Mouse (Mus musculus): ENCODE data around the gene Rnaseh1.

Gene Rnaseh1

DNA sequence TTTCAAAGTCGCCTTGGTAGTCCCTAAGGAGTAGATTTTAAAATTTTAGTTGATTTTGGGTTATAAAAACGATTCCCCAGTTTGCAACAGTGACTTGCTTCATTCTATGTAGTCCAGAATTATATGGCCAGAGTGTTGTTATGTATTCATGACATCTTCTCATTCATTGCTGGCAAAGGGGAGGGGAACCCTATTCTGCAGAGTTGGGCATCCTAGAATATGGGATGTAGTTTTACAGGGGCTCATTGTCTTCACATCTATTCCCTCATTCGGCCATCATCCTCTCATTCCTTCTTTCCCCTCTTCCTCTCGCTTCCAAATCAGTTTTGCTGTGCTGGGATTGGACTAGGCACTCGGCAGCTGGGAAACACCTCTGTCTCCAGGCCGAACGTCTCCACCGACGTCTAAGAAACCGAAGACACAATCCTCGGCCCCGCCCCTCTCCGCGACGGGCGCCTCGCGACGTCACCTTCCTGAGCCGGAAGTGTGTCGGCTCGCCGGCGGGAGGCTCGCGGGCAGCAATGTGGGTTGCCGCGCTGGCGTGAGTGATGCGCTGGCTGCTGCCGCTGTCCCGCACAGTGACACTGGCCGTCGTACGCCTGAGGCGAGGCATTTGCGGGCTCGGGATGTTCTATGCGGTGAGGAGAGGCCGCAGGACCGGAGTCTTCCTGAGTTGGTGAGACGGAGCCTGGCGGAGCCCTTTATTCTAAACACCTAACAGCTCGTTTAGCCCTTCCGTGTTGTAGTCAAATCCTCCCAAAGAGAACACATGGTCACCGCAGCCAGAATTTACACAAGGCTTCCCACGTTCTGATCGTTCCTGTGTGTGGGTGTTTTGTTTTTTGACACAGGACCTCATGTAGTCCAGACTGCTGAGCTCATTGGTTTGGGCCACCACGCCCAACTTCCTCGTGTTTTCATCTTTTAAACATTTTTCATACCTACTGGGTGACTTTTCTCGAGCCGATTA is at the start of gene Rnaseh1:
TSS of gene Rnaseh1 (plus strand) at position 462 of the 970 bp plus-strand sequence.
- DNase-seq, result peak; percentile 87 to 92

- DNase-seq, result peak; percentile 73 to 79
Observed at GRCm38 (mm10) chr12:28602259-28602658, 47.1 kb upstream of the Rnaseh1 start.

GRCm38 (mm10) chr12:28603494-28603893 is 45.9 kb upstream of the Rnaseh1 start:
- DNase-seq, result peak; percentile 14 to 21

DNA sequence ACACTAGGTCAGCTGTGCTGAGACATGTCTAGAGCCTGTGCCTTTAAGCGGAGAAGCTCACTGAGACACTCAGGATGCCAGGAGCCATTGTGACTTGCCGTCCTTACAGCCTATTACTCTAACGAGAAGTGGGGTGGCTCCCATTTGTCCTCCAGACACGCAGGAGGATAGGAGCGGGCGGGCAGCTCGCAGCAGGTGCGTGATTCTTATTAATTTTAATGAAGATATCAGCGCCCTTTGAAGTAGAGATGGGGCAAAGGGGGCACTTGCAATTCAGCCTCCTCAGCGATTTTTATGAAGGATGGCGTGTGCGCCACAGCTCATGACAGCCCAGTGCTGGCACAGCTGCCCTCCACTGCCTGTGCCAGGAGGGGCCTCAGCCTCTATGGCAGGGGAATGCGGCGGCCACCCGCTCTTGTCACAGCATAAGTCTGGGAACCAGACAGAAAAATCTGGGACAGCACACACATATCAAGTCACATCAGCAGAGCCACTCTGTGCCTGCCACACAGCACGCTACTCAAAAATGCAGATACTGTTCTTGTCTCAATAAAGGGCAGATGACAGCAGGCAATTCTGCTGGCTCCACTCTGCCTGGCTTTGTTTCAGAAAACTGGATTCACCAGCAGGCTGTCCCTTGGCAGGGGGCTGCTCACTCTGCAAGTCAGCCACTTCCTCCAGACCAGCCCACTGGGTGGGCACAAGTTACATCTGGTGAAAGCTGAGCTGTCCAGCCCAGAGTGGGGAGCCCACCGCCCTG is 41.7 kb upstream of the Rnaseh1 start:
- DNase-seq, result peak; percentile 45 to 50

DNA sequence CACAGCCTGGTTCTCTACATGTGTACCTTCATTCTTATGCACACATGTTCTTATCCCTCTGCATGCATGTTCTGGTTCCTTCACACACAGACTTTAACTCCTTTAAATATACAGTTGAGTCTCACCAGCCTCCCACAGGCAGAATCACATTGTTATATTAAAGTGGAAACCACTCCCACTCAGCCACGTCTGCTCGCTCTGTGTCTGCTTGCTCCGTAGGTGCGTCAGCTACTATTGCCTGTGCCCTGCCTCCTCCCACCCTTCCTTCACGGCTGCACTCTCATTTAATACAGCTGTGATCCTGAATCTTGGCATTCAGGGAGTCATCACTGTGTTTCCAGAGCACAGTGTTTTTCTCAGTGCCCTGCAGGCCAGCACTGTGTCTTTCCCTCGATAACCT is 37.0 kb upstream of the Rnaseh1 start:
- DNase-seq, result no peak

DNA sequence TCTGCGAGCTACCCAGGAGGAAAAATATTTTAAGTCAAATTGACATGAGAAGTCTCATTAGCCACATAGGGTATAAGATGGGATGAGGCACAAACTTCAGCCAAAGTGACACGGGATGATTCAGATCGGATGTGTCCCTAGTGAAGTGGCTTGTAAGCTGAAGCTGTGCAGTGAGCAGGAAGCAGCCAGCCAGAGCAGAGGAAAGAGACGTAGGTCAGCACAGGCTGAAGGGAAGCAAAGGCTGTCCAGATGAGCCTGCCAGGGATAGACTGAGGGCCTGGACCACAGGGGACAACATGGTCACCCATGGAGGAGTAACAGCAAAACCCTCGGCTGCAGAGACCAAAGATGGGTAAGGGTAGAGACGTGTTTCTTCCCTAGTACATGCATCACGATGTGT is 35.0 kb upstream of the Rnaseh1 start:
- DNase-seq, result no peak

DNA sequence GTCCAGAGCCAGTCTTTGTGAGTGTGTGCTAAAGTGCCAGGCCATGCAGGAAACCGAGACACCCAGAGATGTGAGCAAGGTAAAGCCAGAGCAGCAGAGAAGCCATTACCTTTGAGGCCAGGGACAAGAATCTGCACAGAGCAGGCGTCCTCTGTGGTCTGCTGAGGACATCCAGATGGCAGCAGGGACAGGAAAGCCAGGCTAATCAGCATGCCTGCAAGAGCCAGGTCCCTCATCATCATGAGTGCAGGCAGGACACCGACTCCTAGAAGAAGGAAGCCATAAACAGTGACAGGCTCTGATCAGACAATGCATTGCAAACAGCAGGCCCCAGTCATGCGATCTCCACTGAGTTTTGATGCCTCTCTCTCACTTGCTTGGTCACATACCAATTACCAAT is 32.1 kb upstream of the Rnaseh1 start:
- no peak for DNase-seq

DNA sequence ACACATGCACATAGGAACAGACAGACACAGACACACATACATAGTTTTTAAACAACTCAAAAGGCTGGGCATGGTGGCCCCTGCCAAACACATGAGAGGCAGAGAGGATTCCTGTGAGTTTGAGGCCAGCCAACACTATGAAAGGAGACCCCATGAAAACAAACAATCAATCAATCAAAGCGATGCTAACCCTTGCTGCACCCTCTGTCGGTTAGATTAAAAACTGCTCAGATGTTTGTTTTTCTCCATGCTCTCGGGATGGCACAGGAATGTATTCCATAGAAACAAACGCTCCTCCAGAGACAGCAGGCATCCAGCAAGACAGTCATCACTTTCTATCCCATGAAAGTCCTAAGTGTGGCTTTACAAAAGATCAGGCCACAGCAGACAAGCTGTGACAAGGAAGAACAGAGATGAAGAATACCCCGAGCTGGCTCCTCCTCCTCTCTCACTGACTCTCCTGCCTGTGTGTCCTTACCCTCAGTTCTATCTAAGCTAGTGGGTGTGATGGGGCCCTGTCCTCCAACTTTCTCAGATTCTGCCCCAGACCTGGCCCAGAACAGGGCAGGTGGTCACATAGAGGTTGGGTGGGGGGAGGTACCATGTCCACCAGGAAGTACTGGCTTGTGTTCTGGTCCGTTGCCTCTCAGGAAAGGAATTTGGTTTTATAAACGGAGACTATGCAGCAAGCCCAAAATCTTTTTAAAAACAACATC is 27.8 kb upstream of the Rnaseh1 start:
- DNase-seq, result no peak

GRCm38 (mm10) chr12:28622167-28622532 is 27.3 kb upstream of the Rnaseh1 start:
- DNase-seq, result no peak

DNA sequence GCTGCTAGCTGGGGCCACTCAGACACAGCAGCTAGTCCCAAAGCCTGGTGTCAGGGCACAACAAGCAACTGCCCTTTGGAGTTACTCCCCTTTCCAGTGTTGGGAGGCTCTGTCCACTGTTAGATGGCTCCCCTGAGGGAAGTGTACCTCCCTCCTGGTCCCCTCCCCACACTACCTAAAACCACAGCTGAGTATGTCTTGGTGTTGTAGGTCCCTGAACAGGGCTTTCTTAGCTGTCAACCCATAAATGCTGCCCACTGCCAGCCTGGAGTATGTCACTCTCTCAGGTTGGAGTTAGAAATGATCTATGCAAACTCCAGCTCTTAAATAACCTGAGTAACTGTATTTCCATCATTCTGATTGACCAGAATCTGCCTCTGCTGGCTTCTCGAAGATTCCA is 26.8 kb upstream of the Rnaseh1 start:
- DNase-seq, result no peak

GRCm38 (mm10) chr12:28623195-28623594 is 26.2 kb upstream of the Rnaseh1 start, which contains the start of gene Colec11:
Gene Colec11 (minus strand): TSS chr12:28623377.
- DNase-seq, result no peak

DNA sequence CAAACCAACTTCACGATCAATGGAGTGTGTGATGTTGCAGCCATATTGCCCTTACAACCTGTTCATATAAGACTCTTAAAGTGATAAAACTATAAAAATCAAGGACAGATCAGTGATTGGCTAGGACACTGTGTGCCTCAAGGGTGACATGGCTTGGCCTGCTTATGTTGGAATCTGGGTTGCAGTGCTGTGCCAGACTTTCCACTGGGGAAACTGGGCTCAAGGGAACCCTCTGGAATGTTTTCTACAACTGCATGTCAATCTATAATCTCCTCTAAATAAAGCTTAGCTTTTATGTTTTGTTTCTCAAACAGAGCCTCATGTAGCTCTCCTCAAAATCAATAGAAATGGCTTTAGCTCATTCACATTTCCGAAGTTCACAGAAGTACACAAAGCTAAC is 25.2 kb upstream of the Rnaseh1 start:
- DNase-seq, result no peak

- no peak for DNase-seq
Observed at GRCm38 (mm10) chr12:28625407-28625806, 24.0 kb upstream of the Rnaseh1 start.

- DNase-seq, result no peak
Observed at GRCm38 (mm10) chr12:28627092-28627491, 22.3 kb upstream of the Rnaseh1 start.

GRCm38 (mm10) chr12:28628436-28628835 is 21.0 kb upstream of the Rnaseh1 start:
- DNase-seq, result no peak

GRCm38 (mm10) chr12:28635058-28635534 is 14.3 kb upstream of the Rnaseh1 start:
- DNase-seq, result no peak

DNA sequence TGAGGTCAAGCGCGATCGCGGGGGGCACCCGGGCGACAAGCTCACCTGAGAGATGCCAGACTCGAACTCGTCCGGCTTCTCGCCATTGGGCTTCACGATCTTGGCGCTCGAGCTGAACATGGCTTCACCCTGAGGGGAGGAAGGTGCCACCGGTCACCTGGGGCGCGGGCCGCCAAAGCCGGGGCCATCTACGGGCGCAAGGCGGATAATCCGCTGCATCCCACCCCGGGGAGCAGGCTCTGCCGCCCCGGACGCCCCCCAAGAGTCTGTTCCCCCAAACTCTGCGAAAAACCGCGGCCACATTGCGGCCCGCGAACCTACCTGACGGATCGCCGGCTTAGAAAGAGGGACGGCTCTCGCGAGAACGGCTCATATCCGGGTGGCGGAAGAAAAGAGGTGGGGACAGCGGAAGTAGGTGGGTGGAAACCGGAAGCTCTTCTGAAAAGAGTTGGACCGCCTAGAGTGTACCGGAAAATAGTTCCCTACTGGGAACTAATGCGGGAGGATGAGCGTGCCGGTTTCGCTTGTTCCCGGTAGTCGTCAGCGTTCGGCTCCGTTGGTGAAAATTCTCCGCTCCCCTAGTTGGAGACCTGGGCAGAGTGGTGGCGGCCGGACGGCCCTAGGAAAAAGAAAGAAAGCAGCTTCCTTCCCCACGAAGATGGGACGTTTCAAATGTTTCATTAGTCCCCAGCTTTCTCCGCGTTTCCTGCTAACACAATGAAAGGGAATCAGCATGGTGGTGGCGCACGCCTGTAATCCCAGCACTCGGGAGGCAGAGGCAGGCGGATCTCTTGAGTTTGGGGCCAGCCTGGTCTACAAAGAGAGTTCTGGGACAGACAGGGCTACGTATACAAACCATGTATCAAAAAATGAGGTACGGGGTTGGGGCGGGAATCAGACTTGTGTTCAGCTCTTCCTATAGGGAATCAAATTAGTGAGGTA is 13.6 kb upstream of the Rnaseh1 start, which contains the start of gene Rps7:
TSS of gene Rps7 (minus strand) at position 419 of the 942 bp plus-strand sequence.
- peak; percentile 91 to 92 for DNase-seq

- no peak for DNase-seq
Observed at GRCm38 (mm10) chr12:28636543-28636942, 12.9 kb upstream of the Rnaseh1 start.

DNA sequence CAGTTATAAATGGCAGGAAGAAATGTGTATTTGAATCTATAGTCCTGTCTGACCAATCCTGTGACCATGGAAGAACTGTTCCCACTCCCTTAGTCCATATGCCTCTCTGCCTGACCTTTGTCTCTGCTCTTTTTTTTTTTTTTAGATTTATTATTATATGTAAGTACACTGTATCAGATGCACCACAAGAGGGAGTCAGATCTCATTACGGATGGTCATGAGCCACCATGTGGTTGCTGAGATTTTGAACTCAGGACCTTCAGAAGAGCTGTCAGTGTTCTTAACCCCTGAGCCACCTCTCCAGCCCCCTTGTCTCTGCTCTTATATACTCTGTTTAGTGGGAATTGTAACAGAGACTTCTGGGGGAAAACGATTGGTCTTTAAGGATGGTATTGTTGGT is 10.6 kb upstream of the Rnaseh1 start:
- DNase-seq, result no peak

DNA sequence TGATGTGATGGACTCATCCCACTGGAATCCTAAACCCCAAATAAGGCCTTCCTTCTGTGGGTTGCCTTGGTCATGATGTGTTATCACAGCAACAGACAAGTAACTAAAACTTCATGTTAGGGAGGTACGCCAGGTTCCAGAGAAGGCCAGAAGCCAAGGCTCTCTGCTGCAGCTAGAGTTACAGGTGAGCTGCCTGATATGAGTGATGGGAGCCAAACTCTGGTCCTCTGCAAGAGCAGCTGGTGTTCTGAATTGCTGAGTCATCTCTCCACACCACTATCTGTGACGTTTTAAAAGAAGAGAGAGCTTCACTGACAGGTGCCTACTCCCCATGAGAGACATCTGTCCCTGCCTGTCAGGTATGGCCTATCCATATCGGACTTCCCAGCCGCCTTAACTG is 13.2 kb downstream of the Rnaseh1 start:
- no peak for DNase-seq

DNA sequence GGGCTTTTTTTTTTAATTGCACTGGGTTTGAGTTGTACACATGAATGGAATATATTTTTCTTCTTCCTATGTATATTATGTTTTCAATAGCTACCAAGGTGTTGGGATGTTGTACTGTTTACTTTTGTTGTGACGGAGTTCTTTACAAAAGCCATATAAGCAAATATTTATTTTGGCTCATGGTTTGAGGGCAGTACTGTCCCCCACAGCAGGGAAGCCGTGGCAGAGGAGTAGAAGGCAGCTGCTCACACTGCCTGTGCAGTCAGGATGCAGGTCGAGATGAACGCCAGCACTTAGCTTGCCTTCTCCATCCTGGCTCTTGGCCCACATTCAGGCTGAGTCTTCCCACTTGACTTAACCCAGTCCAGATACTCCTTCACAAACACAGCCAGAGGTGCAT is 17.3 kb downstream of the Rnaseh1 start:
- DNase-seq, result no peak

DNA sequence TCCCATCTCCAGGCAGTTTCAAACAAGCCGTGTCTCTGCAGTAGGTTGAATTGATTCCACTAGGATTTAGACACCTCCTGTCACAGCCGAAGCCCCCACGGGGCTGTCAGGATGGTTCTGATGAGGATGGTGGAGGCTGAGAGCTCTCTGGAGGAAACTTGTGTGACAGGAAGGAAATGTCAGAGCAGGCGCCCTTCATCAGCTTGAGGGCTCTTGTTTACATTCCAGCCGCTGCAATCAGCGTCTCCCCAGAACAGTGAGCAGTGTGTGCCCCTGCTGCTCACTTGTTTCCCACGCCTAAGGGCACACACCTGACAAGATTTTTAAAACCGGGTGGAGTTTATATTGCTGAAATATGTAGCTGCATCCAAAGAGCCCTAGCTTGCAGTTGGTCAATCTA is 17.9 kb downstream of the Rnaseh1 start:
- DNase-seq, result no peak

All from cerebellum, adult 18-20 months (tissue).